Mouse (Mus musculus) bone marrow, adult 2 months (tissue): Measurements from ENCODE around the gene Pcif1.

ENCODE experiments used
- CTCF ChIP-seq: fragments of 200-500 bp; IDR thresholded peaks from 2 replicates; pipeline ENCODE4 v1.5.1; 2011; ENCODE audit warnings: low read length, control low read depth; ENCODE audit not compliant: control insufficient read depth, insufficient read depth
- POLR2A ChIP-seq: fragments of 200-500 bp; IDR thresholded peaks from 2 replicates; pipeline ENCODE4 v1.6.1; 2011; ENCODE audit warnings: low read depth, mild to moderate bottlenecking, control low read depth, low read length, borderline replicate concordance; ENCODE audit not compliant: control insufficient read depth

DNA sequence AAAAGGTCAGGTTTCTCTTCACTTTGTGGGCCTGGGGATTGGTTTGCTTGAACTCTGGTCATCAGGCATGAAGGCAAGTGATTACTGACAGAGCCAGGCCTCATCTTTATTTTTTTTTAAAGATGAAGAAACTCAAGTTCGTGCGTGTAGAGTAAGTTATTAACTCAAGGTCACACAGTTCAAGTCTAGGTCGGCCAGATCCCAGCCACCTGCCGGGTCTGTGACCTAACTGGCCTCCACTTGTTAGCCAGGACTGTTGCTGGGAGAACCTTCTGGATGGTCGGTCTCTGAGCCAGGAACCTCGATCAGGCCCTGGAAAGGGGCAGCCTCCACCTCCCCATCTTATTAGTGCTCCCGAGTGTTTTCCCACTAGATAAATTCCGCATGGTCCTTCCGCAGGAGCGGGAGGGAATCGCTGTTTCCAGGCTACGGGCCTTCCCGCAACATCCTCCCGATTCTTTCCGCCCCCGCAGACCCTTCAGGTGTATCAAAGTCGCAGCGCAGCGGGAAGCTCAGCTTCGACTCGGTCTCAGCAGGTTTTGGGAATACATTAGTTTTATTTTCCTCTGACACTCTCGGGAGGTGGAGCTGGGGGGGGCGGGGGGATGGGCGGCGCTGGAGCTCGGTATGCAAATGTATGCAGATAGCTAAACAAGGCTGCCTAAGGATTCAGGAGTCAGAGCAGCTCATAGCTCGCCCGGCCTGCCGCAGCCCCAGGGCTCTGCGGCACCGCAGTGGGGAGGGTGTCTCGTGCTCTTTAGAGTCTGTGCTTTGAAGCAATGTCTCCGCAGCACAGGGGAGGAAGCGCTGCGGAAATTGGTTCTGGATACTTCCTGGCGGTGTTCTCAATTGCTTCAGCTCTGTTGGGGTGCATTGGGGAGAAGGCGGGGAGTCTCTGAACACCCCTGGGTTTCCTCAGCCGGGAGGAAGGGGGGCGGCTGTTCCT lies 59.3 kb downstream of the Pcif1 start:
- TF ChIP-seq POLR2A (no peak), CTCF (no peak)
